Mouse (Mus musculus): ENCODE measurements around the gene Olfr1294. TPM values are rescaled to one million over a fixed set of nuclear protein-coding genes. Genes with fewer than 3 reads are reported as not detected.

Gene Olfr1294
- not detected for total RNA-seq (2021)

GRCm38 (mm10) chr2:111540191-111540590, at the start of gene Olfr1294:
Olfr1294 (minus strand) TSS chr2:111540291.
- intact Hi-C loops (cut with DNase I), result no loop called here

GRCm38 (mm10) chr2:111569581-111569980, 29.5 kb upstream of the Olfr1294 start, which contains the start of gene Olfr1295:
Olfr1295 (minus strand) TSS chr2:111569681.
- no peak for DNase-seq (ENCODE audit: low spot score in 2 of 2)
- intact Hi-C loops (cut with DNase I), result no loop called here

More at GRCm38 (mm10) chr2:111540191-111540590, at the start of gene Olfr1294:
- no peak for DNase-seq (ENCODE audit: low spot score in 2 of 2)

- DNase-seq (ENCODE audit: low spot score in 2 of 2), result no peak
- intact Hi-C loops (cut with DNase I), result no loop called here
Measured at GRCm38 (mm10) chr2:111524903-111525302, 15.2 kb downstream of the Olfr1294 start, which contains the start of gene Olfr1293-ps. Olfr1293-ps (plus strand) TSS chr2:111525203.

- intact Hi-C loops (cut with DNase I), result no loop called here
- DNase-seq (ENCODE audit: low spot score in 2 of 2), result no peak
Measured at GRCm38 (mm10) chr2:111517451-111517850, 22.6 kb downstream of the Olfr1294 start.

GRCm38 (mm10) chr2:111496880-111497279, 43.2 kb downstream of the Olfr1294 start, which contains the start of gene Olfr1291-ps1:
Olfr1291-ps1 (plus strand) TSS chr2:111497180.
- intact Hi-C loops (cut with DNase I), result no loop called here

GRCm38 (mm10) chr2:111493729-111494128, 46.4 kb downstream of the Olfr1294 start, which contains the start of gene Olfr1290:
Olfr1290 (minus strand) TSS chr2:111493829.
- intact Hi-C loops (cut with DNase I), result no loop called here
- no peak for DNase-seq (ENCODE audit: low spot score in 2 of 2)

More at GRCm38 (mm10) chr2:111496880-111497279, 43.2 kb downstream of the Olfr1294 start, which contains the start of gene Olfr1291-ps1:
- DNase-seq (ENCODE audit: low spot score in 2 of 2), result no peak

Other genes starting within 250 kb of the Olfr1294 start
- not detected for gene Olfr1279, start 239.7 kb downstream of the Olfr1294 start, total RNA-seq (2021)
- gene Olfr1280, start 226.3 kb downstream of the Olfr1294 start, total RNA-seq (2021), result not detected
- not detected for gene Olfr1281, start 213.8 kb downstream of the Olfr1294 start, total RNA-seq (2021)
- gene Olfr1282, start 204.2 kb downstream of the Olfr1294 start, total RNA-seq (2021), result not detected
- gene Olfr1283, start 173.5 kb downstream of the Olfr1294 start, total RNA-seq (2021), result not detected
- gene Olfr1284, start 164.8 kb downstream of the Olfr1294 start, total RNA-seq (2021), result not detected
- not detected for gene Olfr1286, start 117.2 kb downstream of the Olfr1294 start, total RNA-seq (2021)
- gene Olfr1287, start 91.1 kb downstream of the Olfr1294 start, total RNA-seq (2021), result not detected
- gene Olfr1288, start 66.2 kb downstream of the Olfr1294 start, total RNA-seq (2021), result not detected
- gene Olfr1289, start 59.5 kb downstream of the Olfr1294 start, total RNA-seq (2021), result not detected
- gene Olfr1290, start 46.5 kb downstream of the Olfr1294 start, total RNA-seq (2021), result not detected
- gene Olfr1291-ps1, start 43.1 kb downstream of the Olfr1294 start, total RNA-seq (2021), result not detected
- gene Olfr1293-ps, start 15.1 kb downstream of the Olfr1294 start, total RNA-seq (2021), result not detected
- gene Olfr1295, start 29.4 kb upstream of the Olfr1294 start, total RNA-seq (2021), result not detected
- gene Olfr1297, start 86.2 kb upstream of the Olfr1294 start, total RNA-seq (2021), result not detected
- not detected for gene Olfr1298, start 108.9 kb upstream of the Olfr1294 start, total RNA-seq (2021)
- not detected for gene Olfr1299, start 121.1 kb upstream of the Olfr1294 start, total RNA-seq (2021)
- gene Olfr1301, start 210.7 kb upstream of the Olfr1294 start, total RNA-seq (2021), result not detected
- not detected for gene Olfr1302, start 237.1 kb upstream of the Olfr1294 start, total RNA-seq (2021)

Data from left cerebral cortex, postnatal 25 days (tissue).